Mouse (Mus musculus): ENCODE data around the gene Mmp2. TPM values are rescaled to one million over a fixed set of nuclear protein-coding genes. Genes with fewer than 3 reads are reported as not detected.

The Mmp2 gene
- polyA plus RNA-seq, 1 experiment from 2014 or later, result 120 TPM

DNA sequence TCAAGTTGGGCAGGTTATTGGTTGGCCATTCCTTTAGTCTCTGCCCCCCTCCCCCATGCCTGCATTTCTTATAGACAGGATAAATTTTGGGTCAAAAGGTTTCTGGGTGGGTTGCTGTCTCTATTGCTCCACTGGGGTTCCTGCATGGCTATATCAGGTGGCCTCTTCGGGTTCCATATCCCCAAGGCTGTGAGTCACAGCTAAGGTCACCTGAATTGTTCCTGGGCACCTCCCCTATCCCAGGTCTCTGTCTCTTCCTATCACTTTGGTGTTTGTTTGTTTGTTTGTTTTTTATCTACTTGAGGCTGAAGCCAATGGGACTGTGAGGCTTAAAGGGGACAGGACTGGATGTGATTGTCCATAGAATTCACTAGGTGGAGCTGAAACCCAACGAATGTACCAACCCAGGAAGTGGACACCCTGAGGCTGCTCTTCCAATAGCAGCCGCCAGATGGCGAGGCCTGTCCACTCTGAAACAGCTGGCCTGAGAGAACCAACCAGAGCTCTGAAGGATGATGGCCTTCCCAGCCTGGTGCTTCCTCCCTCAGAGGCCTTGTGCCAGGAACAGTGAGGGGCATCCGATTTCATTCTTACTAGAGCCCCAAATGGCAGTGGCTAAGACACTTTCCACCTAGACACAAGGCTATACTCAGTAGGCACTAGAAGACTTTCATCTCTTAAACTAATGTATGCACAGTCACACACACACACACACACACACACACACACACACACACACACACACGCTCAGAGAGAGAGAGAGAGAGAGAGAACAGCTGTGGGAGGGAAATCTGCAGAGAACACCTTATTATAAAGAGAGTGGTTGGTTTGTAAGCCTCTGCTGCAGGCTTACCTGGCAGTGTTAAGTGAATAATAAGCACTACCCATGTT is 8.9 kb upstream of the Mmp2 start:
- H3K27ac ChIP-seq (replicated peaks), result no peak overlapping the region
- H3K4me3 ChIP-seq, result no peak overlapping the region
- no peaks in the 10 kb centered on the region for H3K27me3 ChIP-seq (replicated peaks; ENCODE audit: low read depth, poor library complexity, severe bottlenecking)
- H3K4me1 ChIP-seq, result peaks cover 11% of the 10 kb centered on the region
- DNase-seq (ENCODE audit: low spot score), result peak; percentile 92
- H3K9me3 ChIP-seq, result no peaks in the 10 kb centered on the region
- no peaks in the 10 kb centered on the region for H3K36me3 ChIP-seq (replicated peaks)
- 30% methylated on average over 6 of the region's 6 CpGs for WGBS

DNA sequence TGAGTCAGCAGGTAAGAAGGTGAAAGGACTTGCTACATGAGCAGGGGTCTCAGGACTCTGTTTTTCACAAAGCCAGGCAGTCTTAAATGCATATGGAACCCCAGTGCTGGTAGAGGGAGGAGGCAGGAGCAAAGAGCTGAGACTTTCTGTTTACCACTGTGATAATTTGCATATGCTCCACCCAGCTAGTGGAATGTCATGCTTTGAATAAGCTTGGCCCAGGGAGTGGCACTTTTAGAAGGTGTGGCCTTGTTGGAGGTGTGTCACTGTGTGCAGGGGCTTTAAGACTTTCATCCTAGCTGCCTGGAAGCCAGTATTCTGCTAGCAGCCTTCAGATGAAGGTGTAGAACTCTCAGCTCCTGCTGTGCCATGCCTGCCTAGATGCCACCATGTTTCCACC is 5.9 kb upstream of the Mmp2 start:
- no peak for DNase-seq (ENCODE audit: low spot score)
- Histone ChIP-seq H3K4me3 (no peak overlapping the region), H3K27ac (replicated peaks) (no peak overlapping the region), H3K9me3 (no peaks in the 10 kb centered on the region), H3K36me3 (replicated peaks) (no peaks in the 10 kb centered on the region), H3K4me1 (peaks cover 15% of the 10 kb centered on the region), H3K27me3 (replicated peaks; ENCODE audit: low read depth, poor library complexity, severe bottlenecking) (no peaks in the 10 kb centered on the region)

DNA sequence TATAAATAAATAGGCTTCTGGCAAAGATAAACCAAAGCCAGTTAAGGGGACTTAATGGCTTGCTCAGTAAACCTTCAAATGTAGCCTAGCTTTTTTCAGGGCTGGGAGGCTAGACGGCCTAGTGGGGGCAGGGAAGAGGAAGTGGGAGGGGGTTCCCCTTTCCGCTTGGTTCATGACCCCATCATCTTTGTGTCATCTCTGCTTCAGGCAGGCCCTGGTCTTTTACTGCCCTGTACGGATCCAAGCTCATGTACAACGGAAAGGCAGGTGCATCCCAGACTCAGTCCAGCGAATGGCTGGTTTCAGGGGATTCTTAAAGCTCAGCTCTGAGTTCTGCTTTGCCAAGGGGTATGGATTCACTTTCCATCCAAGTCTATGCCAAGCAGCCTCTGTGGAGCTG is 4.7 kb upstream of the Mmp2 start:
- no peaks in the 10 kb centered on the region for H3K27me3 ChIP-seq (replicated peaks; ENCODE audit: low read depth, poor library complexity, severe bottlenecking)
- H3K4me3 ChIP-seq, result no peak overlapping the region
- H3K4me1 ChIP-seq, result peaks cover 21% of the 10 kb centered on the region
- 65% methylated on average over 5 of the region's 5 CpGs for WGBS
- H3K9me3 ChIP-seq, result no peaks in the 10 kb centered on the region
- no peak for DNase-seq (ENCODE audit: low spot score)
- H3K36me3 ChIP-seq (replicated peaks), result no peaks in the 10 kb centered on the region
- no peak overlapping the region for H3K27ac ChIP-seq (replicated peaks)

DNA sequence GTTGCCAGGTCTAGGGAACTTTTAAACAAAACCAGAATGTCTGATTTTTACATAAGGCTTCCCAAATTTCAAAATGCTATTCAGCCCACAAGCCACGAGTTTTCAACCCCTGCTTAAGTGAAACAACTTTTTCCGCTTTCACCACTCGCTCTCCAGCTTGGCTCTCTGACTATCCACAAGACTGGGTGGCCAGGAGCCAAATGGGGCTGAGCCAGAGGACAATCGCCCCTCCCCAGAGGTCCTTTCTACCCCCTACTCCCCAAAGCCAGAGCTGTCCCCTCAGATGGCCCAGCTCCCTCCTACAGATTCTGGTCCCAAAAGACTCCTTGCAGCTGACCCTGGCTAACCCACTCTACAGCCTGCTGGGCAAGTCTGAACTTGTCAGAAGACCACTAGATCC is 1.1 kb upstream of the Mmp2 start:
- DNase-seq (ENCODE audit: low spot score), result no peak
- WGBS, result 80% methylated on average over 4 of the region's 4 CpGs
- no peak overlapping the region for H3K27ac ChIP-seq (replicated peaks)
- no peaks in the 10 kb centered on the region; the same call in 1 of the 2 replicates for H3K27me3 ChIP-seq (replicated peaks; ENCODE audit: low read depth, poor library complexity, severe bottlenecking)
- H3K36me3 ChIP-seq (replicated peaks), result peaks cover 10% of the 10 kb centered on the region
- H3K4me1 ChIP-seq, result peaks cover 42% of the 10 kb centered on the region
- H3K4me3 ChIP-seq, result no peak overlapping the region
- H3K9me3 ChIP-seq, result no peaks in the 10 kb centered on the region

DNA sequence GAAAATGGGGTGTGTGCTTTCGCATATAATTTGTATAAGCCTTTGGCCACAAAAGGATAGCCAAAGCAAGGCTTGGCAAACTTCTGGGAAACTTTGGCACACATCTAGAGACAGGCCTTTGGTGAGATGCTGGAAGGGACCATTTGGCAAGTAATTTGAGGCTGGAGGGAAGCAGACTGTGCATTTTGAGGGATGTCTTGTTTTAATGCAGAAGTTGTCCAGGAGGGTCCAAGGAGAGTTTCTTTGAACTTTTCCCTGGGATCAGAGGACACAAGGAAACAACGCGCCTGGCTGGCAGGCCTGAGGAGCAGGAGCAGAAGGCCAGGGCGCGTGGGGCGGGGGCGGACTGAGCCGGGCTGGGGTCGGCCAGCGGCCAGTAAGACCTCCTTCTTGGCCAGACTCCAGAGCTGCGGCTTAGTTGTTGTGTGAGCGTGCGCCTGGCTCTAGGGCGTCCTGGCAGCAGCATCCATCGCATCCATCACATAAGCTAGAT is 1.2 kb downstream of the Mmp2 start:
- Histone ChIP-seq H3K27ac (replicated peaks) (peak overlapping the region; percentile 97), H3K9me3 (no peaks in the 10 kb centered on the region), H3K36me3 (replicated peaks) (peaks cover 33% of the 10 kb centered on the region), H3K4me3 (peak overlapping the region; percentile 76), H3K27me3 (replicated peaks; ENCODE audit: low read depth, poor library complexity, severe bottlenecking) (no peaks in the 10 kb centered on the region; the same call in 1 of the 2 replicates), H3K4me1 (peaks cover 29% of the 10 kb centered on the region)
- DNase-seq (ENCODE audit: low spot score), result peak; percentile 62
- whole genome bisulfite sequencing, result 25% methylated on average over 15 of the region's 15 CpGs

DNA sequence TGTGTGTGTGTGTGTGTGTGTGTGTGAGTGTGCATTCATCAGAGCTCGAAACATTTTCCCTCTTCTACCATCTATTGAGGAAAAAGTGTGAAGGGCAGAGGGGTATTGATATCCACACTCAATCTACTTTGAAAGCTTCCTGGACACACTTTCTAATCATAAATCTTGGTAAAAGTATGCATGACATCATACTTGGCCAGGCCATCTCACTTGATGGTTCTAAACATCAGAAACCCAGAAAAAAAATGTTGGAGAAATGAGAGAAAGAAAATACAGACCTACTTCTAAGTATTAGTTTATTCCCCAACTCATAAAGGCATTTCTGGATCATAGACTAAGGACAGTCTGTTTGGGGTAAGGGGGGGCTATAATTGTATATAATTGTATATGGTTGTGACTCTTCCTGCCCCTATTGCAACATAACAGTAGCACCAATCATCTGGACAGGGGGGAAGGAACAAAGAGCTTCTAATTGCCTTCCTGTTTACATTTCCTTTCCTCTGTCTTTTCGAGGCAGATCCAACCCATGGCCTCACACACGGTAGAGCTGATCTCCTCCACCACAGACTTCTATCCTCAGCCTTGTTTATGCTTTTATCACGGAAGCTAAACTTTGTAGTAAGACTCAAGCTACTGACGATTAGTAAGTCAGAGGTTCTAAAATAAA is 7.1 kb downstream of the Mmp2 start:
- Histone ChIP-seq H3K36me3 (replicated peaks) (peaks cover 92% of the 10 kb centered on the region), H3K27me3 (replicated peaks; ENCODE audit: low read depth, poor library complexity, severe bottlenecking) (no peaks in the 10 kb centered on the region), H3K27ac (replicated peaks) (no peak overlapping the region), H3K4me1 (peaks cover 11% of the 10 kb centered on the region), H3K4me3 (no peak overlapping the region), H3K9me3 (no peaks in the 10 kb centered on the region)
- DNase-seq (ENCODE audit: low spot score), result no peak
- 70% methylated on average over 5 of the region's 5 CpGs for WGBS

DNA sequence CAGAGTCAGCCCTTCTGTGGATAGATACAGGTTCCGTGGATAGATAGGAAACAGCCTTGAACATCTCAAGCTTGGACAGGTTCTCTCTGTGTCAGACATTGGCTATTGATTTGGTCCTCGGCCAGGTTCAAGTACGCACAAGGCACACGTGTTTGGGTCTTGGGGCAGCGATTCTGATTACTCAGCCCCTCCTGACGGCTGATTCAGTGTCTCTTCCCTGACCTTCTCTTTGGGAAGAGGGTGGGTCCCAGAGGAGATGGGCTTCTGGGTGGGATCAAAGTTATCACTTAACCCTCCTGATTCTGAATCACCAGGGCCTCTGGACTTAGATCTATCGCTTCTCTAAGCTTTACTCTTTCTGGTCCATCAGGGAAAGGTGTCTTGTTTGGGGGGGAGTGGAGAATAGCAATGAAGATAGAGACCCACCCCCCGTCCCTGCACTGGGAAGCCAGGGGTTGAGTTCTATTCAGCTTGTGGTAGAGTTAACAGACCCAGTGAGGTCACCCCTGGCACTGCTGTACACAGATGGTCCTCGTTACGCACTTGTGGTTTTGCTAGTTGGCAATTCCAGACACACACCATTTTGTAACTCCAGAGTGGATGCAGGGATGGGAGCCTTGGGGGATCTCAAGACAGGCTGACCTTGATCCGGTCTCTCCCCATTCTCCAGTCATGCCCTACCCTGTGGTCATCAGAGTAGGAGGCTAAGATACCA is 7.9 kb downstream of the Mmp2 start:
- WGBS, result 86% methylated on average over 11 of the region's 11 CpGs
- Histone ChIP-seq H3K4me3 (no peak overlapping the region), H3K27ac (replicated peaks) (no peak overlapping the region), H3K27me3 (replicated peaks; ENCODE audit: low read depth, poor library complexity, severe bottlenecking) (no peaks in the 10 kb centered on the region), H3K9me3 (no peaks in the 10 kb centered on the region), H3K4me1 (peaks cover 6% of the 10 kb centered on the region), H3K36me3 (replicated peaks) (peaks cover 99% of the 10 kb centered on the region)
- DNase-seq (ENCODE audit: low spot score), result no peak

DNA sequence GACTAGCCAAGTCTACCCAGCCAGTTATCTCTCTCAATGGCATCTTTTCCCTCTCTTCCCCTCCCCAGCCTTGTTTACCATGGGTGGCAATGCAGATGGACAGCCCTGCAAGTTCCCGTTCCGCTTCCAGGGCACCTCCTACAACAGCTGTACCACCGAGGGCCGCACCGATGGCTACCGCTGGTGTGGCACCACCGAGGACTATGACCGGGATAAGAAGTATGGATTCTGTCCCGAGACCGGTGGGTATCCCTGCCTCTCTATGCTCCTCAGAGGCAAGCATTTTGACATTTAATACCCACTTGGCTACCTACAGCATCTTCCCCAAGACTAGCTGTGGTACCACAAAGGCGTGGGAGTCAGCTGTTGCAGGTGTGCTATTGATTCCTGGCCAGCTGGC is 8.8 kb downstream of the Mmp2 start:
- H3K27ac ChIP-seq (replicated peaks), result no peak overlapping the region
- H3K36me3 ChIP-seq (replicated peaks), result peaks cover 99% of the 10 kb centered on the region
- no peak overlapping the region for H3K4me3 ChIP-seq
- WGBS, result 92% methylated on average over 11 of the region's 11 CpGs
- peaks cover 6% of the 10 kb centered on the region for H3K4me1 ChIP-seq
- no peaks in the 10 kb centered on the region for H3K9me3 ChIP-seq
- no peaks in the 10 kb centered on the region for H3K27me3 ChIP-seq (replicated peaks; ENCODE audit: low read depth, poor library complexity, severe bottlenecking)
- DNase-seq (ENCODE audit: low spot score), result no peak

DNA sequence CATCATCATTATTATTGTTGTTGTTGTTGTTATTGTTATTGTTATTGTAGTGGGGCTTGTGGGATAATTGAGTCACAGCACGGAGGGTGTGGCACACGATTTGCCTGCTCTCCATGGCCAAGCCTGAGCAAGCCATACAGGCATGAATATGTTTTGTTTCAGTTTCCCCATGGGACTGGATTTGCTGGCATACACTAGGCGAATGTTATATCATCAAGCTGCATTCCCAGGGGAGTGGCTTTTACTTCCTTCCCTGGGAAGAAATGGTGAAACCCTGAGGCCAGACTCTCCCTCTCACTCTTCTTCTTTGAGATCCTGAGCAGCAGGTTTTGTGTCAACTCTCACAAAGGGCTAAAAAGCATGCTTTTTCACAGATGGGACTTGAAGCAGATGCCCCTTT is 11.5 kb downstream of the Mmp2 start:
- Histone ChIP-seq H3K36me3 (replicated peaks) (peaks cover 99% of the 10 kb centered on the region), H3K9me3 (no peaks in the 10 kb centered on the region), H3K27ac (replicated peaks) (no peak overlapping the region), H3K4me3 (no peak overlapping the region), H3K4me1 (peaks cover 6% of the 10 kb centered on the region), H3K27me3 (replicated peaks; ENCODE audit: low read depth, poor library complexity, severe bottlenecking) (no peaks in the 10 kb centered on the region)
- DNase-seq (ENCODE audit: low spot score), result no peak
- 87% methylated on average over 3 of the region's 3 CpGs for WGBS

DNA sequence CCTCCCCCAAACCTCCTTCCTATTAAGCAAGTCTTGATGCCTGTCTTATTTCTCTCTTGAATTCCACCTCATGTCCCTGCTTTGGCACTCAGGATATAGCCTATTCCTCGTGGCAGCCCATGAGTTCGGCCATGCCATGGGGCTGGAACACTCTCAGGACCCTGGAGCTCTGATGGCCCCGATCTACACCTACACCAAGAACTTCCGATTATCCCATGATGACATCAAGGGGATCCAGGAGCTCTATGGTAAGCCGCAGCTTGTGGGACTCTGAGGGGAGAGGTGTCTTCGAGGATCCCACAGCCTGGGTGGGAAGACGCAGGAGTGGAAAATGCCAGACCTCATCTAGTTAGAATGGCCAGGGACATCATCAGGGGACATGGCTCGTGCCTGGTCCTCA is 12.1 kb downstream of the Mmp2 start:
- Histone ChIP-seq H3K4me1 (peaks cover 6% of the 10 kb centered on the region), H3K9me3 (no peaks in the 10 kb centered on the region), H3K27ac (replicated peaks) (no peak overlapping the region), H3K36me3 (replicated peaks) (peaks cover 100% of the 10 kb centered on the region), H3K4me3 (no peak overlapping the region), H3K27me3 (replicated peaks; ENCODE audit: low read depth, poor library complexity, severe bottlenecking) (no peaks in the 10 kb centered on the region)
- 93% methylated on average over 8 of the region's 8 CpGs for WGBS
- no peak for DNase-seq (ENCODE audit: low spot score)

DNA sequence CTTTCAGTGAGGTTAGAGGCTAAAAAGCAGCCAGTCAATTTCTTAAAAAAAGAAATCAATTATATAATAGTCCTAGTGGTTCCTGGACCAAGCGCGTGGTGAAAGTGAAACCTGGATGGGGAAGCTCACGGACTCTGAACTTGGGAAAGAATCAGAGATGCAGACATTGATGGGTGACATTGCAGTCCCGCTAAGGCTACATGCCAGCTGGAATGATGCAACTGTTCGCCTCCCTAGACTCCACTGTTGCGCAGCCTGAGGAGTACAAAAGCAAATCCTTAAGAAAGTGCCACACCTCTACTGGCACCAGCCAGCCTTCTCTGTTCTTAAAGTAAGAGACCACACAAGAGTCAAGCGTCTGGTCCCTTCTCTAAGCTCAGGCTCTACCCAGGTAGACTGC is 12.8 kb downstream of the Mmp2 start:
- peaks cover 100% of the 10 kb centered on the region for H3K36me3 ChIP-seq (replicated peaks)
- H3K4me1 ChIP-seq, result peaks cover 3% of the 10 kb centered on the region
- WGBS, result 94% methylated on average over 7 of the region's 7 CpGs
- no peaks in the 10 kb centered on the region for H3K27me3 ChIP-seq (replicated peaks; ENCODE audit: low read depth, poor library complexity, severe bottlenecking)
- DNase-seq (ENCODE audit: low spot score), result no peak
- H3K4me3 ChIP-seq, result no peak overlapping the region
- H3K27ac ChIP-seq (replicated peaks), result no peak overlapping the region
- H3K9me3 ChIP-seq, result no peaks in the 10 kb centered on the region

DNA sequence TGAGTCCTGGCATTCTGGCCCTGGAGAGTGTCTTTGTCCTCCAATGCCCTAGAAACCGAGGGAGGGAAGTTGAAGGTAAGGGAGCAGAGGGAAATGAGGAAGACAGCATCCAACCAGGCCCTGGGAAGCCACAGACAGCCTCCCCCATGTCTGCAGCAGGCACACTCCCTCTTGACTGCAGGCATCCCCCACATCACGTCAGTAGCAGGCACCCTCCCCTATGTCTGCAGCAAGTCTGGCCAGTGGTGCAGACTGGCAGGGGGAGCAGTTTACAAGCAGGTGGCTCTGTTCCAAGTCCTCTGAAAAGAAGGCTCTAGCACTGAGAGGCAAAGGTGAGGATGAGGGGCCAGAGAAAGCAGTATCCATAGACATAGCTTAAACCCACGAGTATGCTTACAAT is 19.6 kb downstream of the Mmp2 start:
- WGBS, result 49% methylated on average over 3 of the region's 3 CpGs
- Histone ChIP-seq H3K27me3 (replicated peaks; ENCODE audit: low read depth, poor library complexity, severe bottlenecking) (no peaks in the 10 kb centered on the region), H3K27ac (replicated peaks) (peak overlapping the region; percentile 69), H3K4me3 (no peak overlapping the region), H3K9me3 (no peaks in the 10 kb centered on the region), H3K36me3 (replicated peaks) (peaks cover 99% of the 10 kb centered on the region), H3K4me1 (peaks cover 40% of the 10 kb centered on the region)
- no peak for DNase-seq (ENCODE audit: low spot score)

Data from embryonic facial prominence, embryonic 10.5 days (tissue).